Mouse (Mus musculus) ES-Bruce4 (cell line): ENCODE data around the gene Sh3d19. TPM values are rescaled to one million over a fixed set of nuclear protein-coding genes. Genes with fewer than 3 reads are reported as not detected.

Source experiments
- H3K27ac ChIP-seq: 2 replicates; pipeline ENCODE4 v1.5.1; 2012; ENCODE audit warnings: low read length, inconsistent platforms; ENCODE audit not compliant: insufficient read depth
- H3K27me3 ChIP-seq: 2 replicates; pipeline ENCODE4 v1.6.1; 2012; ENCODE audit warnings: mild to moderate bottlenecking, low read length, inconsistent platforms; ENCODE audit not compliant: control insufficient read depth, poor library complexity, insufficient read depth, severe bottlenecking
- H3K36me3 ChIP-seq: 2 replicates; pipeline ENCODE4 v1.6.1; 2012; ENCODE audit warnings: inconsistent platforms, mild to moderate bottlenecking, low read length, moderate library complexity; ENCODE audit not compliant: control insufficient read depth, poor library complexity, insufficient read depth, severe bottlenecking
- H3K4me1 ChIP-seq: one replicate; pipeline ENCODE4 v1.8.1; 2011; ENCODE audit warnings: low read length; ENCODE audit not compliant: control insufficient read depth, insufficient read depth
- H3K4me3 ChIP-seq: 2 replicates; pipeline ENCODE4 v1.5.1; 2011; ENCODE audit warnings: low read depth, mild to moderate bottlenecking, low read length
- H3K9ac ChIP-seq: 2 replicates; pipeline ENCODE4 v1.6.1; 2012; ENCODE audit warnings: low read depth, mild to moderate bottlenecking, inconsistent platforms; ENCODE audit not compliant: poor library complexity, severe bottlenecking
- H3K9me3 ChIP-seq: replicated peaks from 2 replicates; pipeline ENCODE4 v1.6.1; 2012; ENCODE audit warnings: mild to moderate bottlenecking, low read length, inconsistent platforms; ENCODE audit not compliant: control insufficient read depth, poor library complexity, insufficient read depth, severe bottlenecking
- CTCF ChIP-seq: IDR thresholded peaks from one replicate; pipeline ENCODE4 v1.8.1; 2011; ENCODE audit warnings: low read depth, low read length
- EP300 ChIP-seq: IDR thresholded peaks from 2 replicates; pipeline ENCODE4 v1.6.1; 2011; ENCODE audit warnings: low read depth, low read length; ENCODE audit not compliant: insufficient read depth
- POLR2A ChIP-seq: IDR thresholded peaks from one replicate; pipeline ENCODE4 v1.8.1; 2011; ENCODE audit warnings: low read length; ENCODE audit not compliant: insufficient read depth
- polyA plus RNA-seq: library from polyadenylated mRNA; stranded (reverse); fragments of >200 nt; gene quantifications from 2 replicates; pipeline ENCODE4 v1.2.4, GENCODE M21; 2011; ENCODE audit warnings: low read depth; ENCODE audit not compliant: missing spikeins, insufficient read depth, insufficient read length

The Sh3d19 gene
- polyA plus RNA-seq, 1 experiment, result 46.6 TPM

- Histone ChIP-seq H3K4me1 (no peaks in the 10 kb centered on the region), H3K9ac (no peak overlapping the region), H3K36me3 (no peaks in the 10 kb centered on the region), H3K9me3 (no peaks in the 10 kb centered on the region), H3K27ac (no peak overlapping the region), H3K27me3 (no peaks in the 10 kb centered on the region), H3K4me3 (no peak overlapping the region)
- TF ChIP-seq POLR2A, result no peak
- TF ChIP-seq CTCF, result no peak
- no peak for TF ChIP-seq EP300
Observed at GRCm38 (mm10) chr3:86107637-86108539, 137.0 kb downstream of the Sh3d19 start.

DNA sequence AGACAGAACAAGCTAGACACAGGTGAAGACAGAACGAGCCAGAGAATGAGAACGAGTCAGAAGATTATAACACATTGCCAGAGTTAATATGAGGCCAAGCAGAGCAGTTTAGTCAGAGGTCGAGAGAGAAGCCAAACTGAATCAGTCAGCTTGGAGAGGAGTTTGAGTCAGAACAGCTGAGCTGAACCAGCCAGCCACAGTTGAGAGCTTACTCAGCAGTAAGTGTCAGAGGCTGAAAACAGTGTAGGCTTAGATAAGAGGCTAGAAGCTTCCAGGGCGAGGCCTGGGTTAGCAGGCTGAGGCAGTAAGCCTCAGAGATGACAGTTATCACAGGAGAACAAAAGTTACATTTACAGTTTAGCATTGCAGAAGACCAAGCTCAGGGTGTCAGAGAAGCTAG is 137.7 kb downstream of the Sh3d19 start:
- H3K27ac ChIP-seq, result no peak overlapping the region
- H3K4me3 ChIP-seq, result no peak overlapping the region
- H3K36me3 ChIP-seq, result no peaks in the 10 kb centered on the region
- no peaks in the 10 kb centered on the region for H3K27me3 ChIP-seq
- TF ChIP-seq EP300, result no peak
- no peak overlapping the region for H3K9ac ChIP-seq
- H3K9me3 ChIP-seq, result no peaks in the 10 kb centered on the region
- no peaks in the 10 kb centered on the region for H3K4me1 ChIP-seq

DNA sequence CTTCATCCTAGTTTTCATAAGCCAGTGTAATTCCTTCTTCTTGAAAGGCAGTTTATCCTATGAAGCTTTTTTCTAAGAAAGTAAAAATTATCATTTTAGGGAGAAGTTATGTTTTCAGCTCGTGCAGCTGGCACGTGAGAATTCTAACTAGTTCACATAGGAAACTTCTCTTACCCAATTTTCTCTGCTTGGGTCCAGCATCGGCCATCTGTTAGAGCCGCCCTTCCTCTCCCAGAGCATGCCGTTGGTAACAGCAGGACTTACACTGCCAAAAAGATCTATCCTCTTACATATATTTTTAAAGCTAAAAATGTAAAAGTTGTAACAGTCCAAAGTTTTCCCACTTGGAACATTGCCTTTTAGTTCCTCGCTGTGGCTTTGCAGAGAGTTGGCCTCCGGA is 138.2 kb downstream of the Sh3d19 start:
- Histone ChIP-seq H3K27me3 (no peaks in the 10 kb centered on the region), H3K36me3 (no peaks in the 10 kb centered on the region), H3K27ac (no peak overlapping the region), H3K9me3 (no peaks in the 10 kb centered on the region), H3K4me1 (no peaks in the 10 kb centered on the region), H3K4me3 (no peak overlapping the region), H3K9ac (no peak overlapping the region)
- TF ChIP-seq POLR2A (no peak), EP300 (no peak)

- Histone ChIP-seq H3K4me1 (no peaks in the 10 kb centered on the region), H3K9ac (no peak overlapping the region), H3K27ac (no peak overlapping the region)
Observed at GRCm38 (mm10) chr3:86110077-86110476, 139.2 kb downstream of the Sh3d19 start.

GRCm38 (mm10) chr3:86112766-86113165 is 141.9 kb downstream of the Sh3d19 start:
- no peaks in the 10 kb centered on the region for H3K36me3 ChIP-seq
- no peaks in the 10 kb centered on the region for H3K27me3 ChIP-seq
- H3K4me3 ChIP-seq, result no peak overlapping the region
- peaks cover 2% of the 10 kb centered on the region; the same call in 1 of the 2 replicates for H3K9me3 ChIP-seq
- no peak for TF ChIP-seq CTCF
- TF ChIP-seq POLR2A, result no peak
- no peak for TF ChIP-seq EP300
- H3K9ac ChIP-seq, result no peak overlapping the region
- H3K27ac ChIP-seq, result no peak overlapping the region
- H3K4me1 ChIP-seq, result no peaks in the 10 kb centered on the region

More at GRCm38 (mm10) chr3:86110077-86110476, 139.2 kb downstream of the Sh3d19 start:
- no peaks in the 10 kb centered on the region for H3K9me3 ChIP-seq
- no peaks in the 10 kb centered on the region for H3K36me3 ChIP-seq
- H3K4me3 ChIP-seq, result no peak overlapping the region
- TF ChIP-seq CTCF (peak; percentile 39), EP300 (no peak)
- H3K27me3 ChIP-seq, result no peaks in the 10 kb centered on the region

- Histone ChIP-seq H3K27me3 (no peaks in the 10 kb centered on the region), H3K36me3 (no peaks in the 10 kb centered on the region), H3K9ac (no peak overlapping the region), H3K4me1 (peaks cover 3% of the 10 kb centered on the region), H3K4me3 (no peak overlapping the region), H3K27ac (no peak overlapping the region), H3K9me3 (peaks cover 2% of the 10 kb centered on the region; the same call in 1 of the 2 replicates)
- TF ChIP-seq EP300 (no peak), POLR2A (no peak), CTCF (no peak)
Observed at GRCm38 (mm10) chr3:86114659-86115338, 143.9 kb downstream of the Sh3d19 start.
